Mouse (Mus musculus) intestine, postnatal 0 days (tissue): ENCODE data around the gene Fastkd1. TPM values are rescaled to one million over a fixed set of nuclear protein-coding genes. Genes with fewer than 3 reads are reported as not detected.

Experiments used
- ATAC-seq: fragments of 200-750 bp; cut with Nextera tagmentation; 2 replicates; pipeline ENCODE4 v1.8.0; 2017; ENCODE audit warnings: mild to moderate bottlenecking, moderate TSS enrichment, moderate library complexity
- H3K27ac ChIP-seq: fragments of 300-500 bp; sonication (generic); 2 replicates; pipeline ENCODE4 v1.5.1; 2014; ENCODE audit warnings: mild to moderate bottlenecking, low read depth, low read length, moderate library complexity
- H3K27me3 ChIP-seq: fragments of 300-500 bp; sonication (generic); replicated peaks from 2 replicates; pipeline ENCODE4 v1.6.1; 2014; ENCODE audit warnings: low read length, mixed read lengths; ENCODE audit not compliant: control insufficient read depth, insufficient read depth
- H3K36me3 ChIP-seq: fragments of 300-500 bp; sonication (generic); 2 replicates; pipeline ENCODE4 v1.6.1; 2014; ENCODE audit warnings: mild to moderate bottlenecking, moderate library complexity; ENCODE audit not compliant: control insufficient read depth, insufficient read depth
- H3K4me1 ChIP-seq: fragments of 300-500 bp; sonication (generic); replicated peaks from 2 replicates; pipeline ENCODE4 v1.6.1; 2014; ENCODE audit warnings: antibody characterized with exemption, low read length, mixed read lengths; ENCODE audit not compliant: control insufficient read depth, insufficient read depth
- H3K4me2 ChIP-seq: fragments of 300-500 bp; sonication (generic); replicated peaks from 2 replicates; pipeline ENCODE4 v1.6.1; 2014; ENCODE audit warnings: low read depth, mild to moderate bottlenecking, moderate library complexity
- H3K4me3 ChIP-seq: fragments of 300-500 bp; sonication (generic); 2 replicates; pipeline ENCODE4 v1.5.1; 2014; ENCODE audit warnings: low read depth, low read length
- H3K9ac ChIP-seq: fragments of 300-500 bp; sonication (generic); 2 replicates; pipeline ENCODE4 v1.6.1; 2014; ENCODE audit warnings: mild to moderate bottlenecking, low read depth, low read length
- H3K9me3 ChIP-seq: fragments of 300-500 bp; sonication (generic); 2 replicates; pipeline ENCODE4 v1.6.1; 2016; ENCODE audit warnings: mixed run types; ENCODE audit not compliant: control insufficient read depth
- CTCF ChIP-seq: sonication (generic); IDR thresholded peaks from 2 replicates; pipeline ENCODE4 v1.5.1; 2016; ENCODE audit warnings: low read depth, mild to moderate bottlenecking, control low read depth, antibody characterized with exemption, moderate library complexity
- WGBS: fragments of 180-500 bp; shearing (Covaris S2); extraction: QIAGEN DNeasy Blood & Tissue Kit; methylation state at CpG from one replicate; pipeline ENCODE4 v1.1.7; 2014; 5-methylcytosine and 5-hydroxymethylcytosine counted together
- polyA plus RNA-seq: library from polyadenylated mRNA; unstranded; fragments of >200 nt; fragmentation: Nextera tagmentation; extraction: Ambion mirVana; gene quantifications from 2 replicates; pipeline ENCODE4 v1.2.1, GENCODE M21; 2015

Fastkd1 gene
- polyA plus RNA-seq, 1 experiment from 2014 or later, result 3.8 TPM

GRCm38 (mm10) chr2:69676713-69677112 is 36.6 kb downstream of the Fastkd1 start:
- no peak overlapping the region for H3K27ac ChIP-seq
- 50% methylated on average over 2 of the region's 2 CpGs for WGBS
- H3K4me2 ChIP-seq, result no peak overlapping the region
- no peak for ATAC-seq
- no peak overlapping the region for H3K9ac ChIP-seq
- TF ChIP-seq CTCF, result peak; percentile 68
- H3K36me3 ChIP-seq, result no peaks in the 10 kb centered on the region
- no peaks in the 10 kb centered on the region for H3K9me3 ChIP-seq
- no peaks in the 10 kb centered on the region for H3K27me3 ChIP-seq
- no peaks in the 10 kb centered on the region for H3K4me1 ChIP-seq
- no peak overlapping the region for H3K4me3 ChIP-seq

- Histone ChIP-seq H3K4me2 (no peak overlapping the region), H3K36me3 (no peaks in the 10 kb centered on the region), H3K9ac (no peak overlapping the region), H3K4me1 (no peaks in the 10 kb centered on the region), H3K27me3 (no peaks in the 10 kb centered on the region), H3K9me3 (no peaks in the 10 kb centered on the region), H3K27ac (no peak overlapping the region), H3K4me3 (no peak overlapping the region)
- no peak for TF ChIP-seq CTCF
- 92% methylated on average over 9 of the region's 9 CpGs for WGBS
- no peak for ATAC-seq
These were observed 38.0 kb downstream of the Fastkd1 start for GRCm38 (mm10) chr2:69675266-69675665.

GRCm38 (mm10) chr2:69673723-69674122 is 39.6 kb downstream of the Fastkd1 start:
- 74% methylated on average over 5 of the region's 5 CpGs for WGBS
- Histone ChIP-seq H3K27ac (no peak overlapping the region), H3K4me3 (no peak overlapping the region), H3K9me3 (no peaks in the 10 kb centered on the region), H3K4me2 (no peak overlapping the region), H3K4me1 (no peaks in the 10 kb centered on the region), H3K27me3 (no peaks in the 10 kb centered on the region), H3K9ac (no peak overlapping the region), H3K36me3 (no peaks in the 10 kb centered on the region)
- no peak for ATAC-seq
- no peak for TF ChIP-seq CTCF

- Histone ChIP-seq H3K4me3 (no peak within 1 kb of the TSS), H3K9me3 (no peaks in the 10 kb centered on the region), H3K9ac (no peak within 1 kb of the TSS), H3K27me3 (no peaks in the 10 kb centered on the region), H3K4me1 (no peaks in the 10 kb centered on the region), H3K27ac (no peak within 1 kb of the TSS), H3K36me3 (no peaks in the 10 kb centered on the region), H3K4me2 (no peak within 1 kb of the TSS)
- no peak for TF ChIP-seq CTCF
- WGBS, result 85% methylated on average over 9 of the region's 9 CpGs
- ATAC-seq, result no peak
These were observed 43.5 kb downstream of the Fastkd1 start, which contains the start of gene Klhl41 for GRCm38 (mm10) chr2:69669853-69670252. TSS of gene Klhl41 (plus strand) at chr2:69670120.

GRCm38 (mm10) chr2:69668414-69668813 is 44.9 kb downstream of the Fastkd1 start:
- Histone ChIP-seq H3K27me3 (no peaks in the 10 kb centered on the region), H3K9ac (no peak overlapping the region), H3K4me1 (no peaks in the 10 kb centered on the region), H3K36me3 (0 out of 2 replicates have a peak, but pooled peaks cover 6% of the 10 kb centered on the region), H3K9me3 (no peaks in the 10 kb centered on the region), H3K27ac (no peak overlapping the region), H3K4me3 (no peak overlapping the region), H3K4me2 (no peak overlapping the region)
- no peak for ATAC-seq
- no peak for TF ChIP-seq CTCF
- WGBS, result 70% methylated on average over 6 of the region's 6 CpGs

- H3K9ac ChIP-seq, result no peak overlapping the region
- 90% methylated on average over 4 of the region's 4 CpGs for WGBS
- ATAC-seq, result no peak
- no peak for TF ChIP-seq CTCF
- H3K27ac ChIP-seq, result no peak overlapping the region
- no peak overlapping the region for H3K4me3 ChIP-seq
- H3K4me1 ChIP-seq, result no peaks in the 10 kb centered on the region
- 0 out of 2 replicates have a peak, but pooled peaks cover 12% of the 10 kb centered on the region for H3K36me3 ChIP-seq
- no peaks in the 10 kb centered on the region for H3K9me3 ChIP-seq
- no peak overlapping the region for H3K4me2 ChIP-seq
- no peaks in the 10 kb centered on the region for H3K27me3 ChIP-seq
These were observed 45.7 kb downstream of the Fastkd1 start for GRCm38 (mm10) chr2:69667656-69668055.

- H3K36me3 ChIP-seq, result 0 out of 2 replicates have a peak, but pooled peaks cover 12% of the 10 kb centered on the region
- no peak overlapping the region; the same call in 1 of the 2 replicates for H3K4me3 ChIP-seq
- no peak for TF ChIP-seq CTCF
- H3K9me3 ChIP-seq, result no peaks in the 10 kb centered on the region
- no peak overlapping the region for H3K9ac ChIP-seq
- H3K27ac ChIP-seq, result peak overlapping the region; percentile 21
- H3K27me3 ChIP-seq, result no peaks in the 10 kb centered on the region
- peak; percentile 73 for ATAC-seq
- H3K4me1 ChIP-seq, result no peaks in the 10 kb centered on the region
- H3K4me2 ChIP-seq, result peak overlapping the region; percentile 48
- WGBS, result 50% methylated on average over 13 of the region's 13 CpGs
These were observed 49.4 kb downstream of the Fastkd1 start for GRCm38 (mm10) chr2:69663827-69664476.
